Mouse (Mus musculus): ENCODE data around the gene Tfr2.

The Tfr2 gene

DNA sequence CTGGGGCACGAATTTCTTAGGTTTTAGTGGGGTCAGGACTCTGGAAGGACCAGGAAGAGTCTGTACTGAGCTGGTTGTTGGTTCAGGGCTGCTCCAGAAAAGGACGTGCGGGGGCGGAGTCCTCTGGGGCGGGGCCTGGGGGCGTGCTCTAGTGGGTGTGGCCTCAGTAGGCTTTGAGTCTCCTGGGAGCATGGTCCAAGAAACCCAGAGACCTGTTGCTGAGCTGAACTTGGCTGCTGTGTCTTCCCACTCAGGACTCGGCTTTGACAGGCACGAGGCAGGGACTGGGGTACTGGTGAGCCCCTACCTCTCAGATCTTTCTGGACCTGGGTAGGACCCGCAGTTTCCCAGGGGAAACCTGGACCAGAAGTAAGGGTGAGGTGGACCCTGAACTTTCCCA lies at the start of gene Tfr2:
Gene Tfr2, plus strand, starts transcription at position 176 of the 400 bp plus-strand sequence.
- no peak for DNase-seq

DNA sequence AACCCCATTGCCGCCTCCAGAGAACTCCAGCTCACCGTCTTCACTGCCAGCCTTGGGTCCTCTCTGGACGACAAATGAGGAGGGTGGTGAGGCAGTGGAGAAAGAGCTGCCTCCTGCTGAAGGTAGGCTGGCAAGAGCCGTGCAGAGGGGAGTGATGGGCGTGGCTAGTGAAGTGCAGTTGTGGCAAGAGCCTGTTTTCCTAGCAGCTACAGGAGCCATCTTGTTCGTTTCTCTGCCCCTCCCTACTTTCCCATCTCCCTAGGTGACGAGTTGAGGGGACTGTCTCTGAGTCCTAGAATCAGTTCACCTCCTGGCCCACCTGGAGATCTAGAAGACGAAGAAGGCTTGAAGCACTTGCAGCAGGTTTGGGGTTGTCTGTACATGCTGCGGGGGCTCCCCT lies 47.8 kb upstream of the Tfr2 start:
- no peak for DNase-seq

DNA sequence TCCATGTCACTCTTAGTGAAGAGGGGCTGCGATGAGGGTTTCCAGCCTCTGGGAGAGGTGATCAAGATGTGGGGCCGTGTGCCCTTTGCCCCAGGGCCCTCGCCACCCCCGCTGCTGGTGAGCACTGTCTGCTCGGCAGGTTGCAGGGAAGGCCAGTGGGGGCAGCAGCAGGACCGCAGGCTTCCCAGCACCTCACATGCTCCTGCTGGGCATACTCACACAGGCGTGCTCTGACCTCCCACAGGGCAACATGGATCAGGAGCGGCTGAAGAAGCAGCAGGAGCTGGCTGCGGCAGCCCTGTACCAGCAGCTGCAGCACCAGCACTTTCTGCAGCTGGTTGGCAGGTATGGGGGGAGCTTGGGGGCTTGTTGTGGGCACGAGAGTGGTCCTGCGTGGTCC lies 46.9 kb upstream of the Tfr2 start:
- DNase-seq: no peak

DNA sequence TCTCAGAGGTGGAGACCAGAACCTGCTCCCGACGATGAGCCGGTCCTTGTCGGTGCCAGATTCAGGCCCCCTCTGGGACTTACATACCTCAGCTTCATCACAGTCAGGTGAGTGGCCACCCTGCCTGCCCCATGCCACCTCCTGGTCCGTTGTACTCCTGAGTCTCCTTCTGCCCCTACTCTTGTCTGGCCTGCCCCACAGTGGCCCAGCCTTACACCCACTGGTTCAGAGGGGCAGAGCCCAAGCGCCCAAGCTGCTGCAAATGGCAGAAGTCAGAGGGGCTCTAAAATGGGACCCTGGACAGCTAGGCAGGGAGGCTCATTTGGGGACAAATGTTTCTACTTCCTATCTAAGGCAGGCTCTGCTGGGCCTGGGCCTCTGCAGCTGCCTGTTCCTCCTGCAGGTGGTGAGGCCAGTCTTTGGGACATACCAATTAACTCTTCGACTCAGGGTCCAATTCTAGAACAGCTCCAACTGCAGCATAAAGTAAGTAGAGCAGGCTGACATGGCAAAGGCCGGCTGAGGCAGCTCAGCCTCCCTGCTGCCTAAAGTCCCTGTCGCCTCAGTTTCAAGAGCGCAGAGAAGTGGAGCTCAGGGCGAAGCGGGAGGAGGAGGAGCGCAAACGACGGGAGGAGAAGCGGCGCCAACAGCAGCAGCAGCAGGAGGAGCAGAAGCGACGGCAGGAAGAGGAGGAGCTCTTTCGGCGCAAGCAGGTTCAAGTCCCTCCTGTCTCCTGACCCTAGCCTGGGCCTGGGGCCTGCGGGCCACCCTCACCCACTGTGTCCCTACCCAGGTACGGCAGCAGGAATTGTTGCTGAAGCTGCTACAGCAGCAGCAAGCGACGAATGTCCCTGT lies 46.0 kb upstream of the Tfr2 start:
- no peak for DNase-seq

DNA sequence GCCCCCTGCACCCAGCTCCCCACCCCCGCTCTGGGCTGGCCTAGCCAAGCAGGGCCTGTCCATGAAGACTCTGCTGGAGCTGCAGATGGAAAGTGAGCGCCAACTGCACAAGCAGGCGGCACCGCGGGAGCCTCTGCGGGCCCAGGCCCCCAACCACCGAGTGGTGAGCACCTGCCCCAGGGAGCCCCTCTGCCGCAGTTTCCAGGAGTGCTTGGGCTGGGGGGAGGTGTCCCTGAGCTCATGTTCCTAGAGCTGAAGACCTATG lies 45.5 kb upstream of the Tfr2 start:
- DNase-seq: no peak

DNA sequence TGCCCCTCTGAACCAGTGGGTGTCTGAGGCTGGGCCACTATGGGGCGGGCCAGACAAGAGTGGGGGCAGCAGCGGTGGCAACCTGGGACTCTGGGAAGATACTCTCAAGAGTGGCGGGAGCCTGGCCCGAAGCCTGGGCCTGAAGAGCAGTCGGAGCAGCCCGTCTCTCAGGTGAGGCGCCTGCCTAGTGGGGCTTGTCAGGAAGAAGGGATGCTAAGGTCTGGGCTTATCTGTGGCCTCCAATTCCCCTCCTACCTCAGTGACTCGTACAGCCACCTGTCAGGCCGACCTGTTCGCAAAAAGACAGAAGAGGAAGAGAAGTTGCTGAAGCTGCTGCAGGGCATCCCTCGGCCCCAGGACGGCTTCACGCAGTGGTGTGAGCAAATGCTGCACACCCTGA lies 45.0 kb upstream of the Tfr2 start:
- no peak for DNase-seq

DNA sequence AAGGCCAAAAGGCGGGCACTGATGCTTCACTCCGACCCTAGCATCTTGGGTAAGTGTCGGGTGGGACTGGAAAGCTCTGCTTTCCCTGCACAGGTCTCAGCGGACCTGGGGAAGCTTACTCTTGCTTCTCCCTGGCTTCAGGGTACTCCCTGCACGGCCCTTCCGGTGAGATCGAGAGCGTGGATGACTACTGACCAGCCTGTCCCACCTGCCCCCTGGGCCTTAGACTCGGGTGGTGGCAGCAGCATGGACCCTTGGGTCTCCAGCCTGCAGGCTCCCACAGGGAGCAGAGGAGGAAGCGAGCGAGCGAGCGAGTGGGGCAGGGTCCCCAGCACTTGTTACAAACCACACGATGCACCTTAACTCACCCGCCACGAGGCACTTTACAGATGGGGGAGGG lies 44.1 kb upstream of the Tfr2 start:
- DNase-seq: no peak

DNA sequence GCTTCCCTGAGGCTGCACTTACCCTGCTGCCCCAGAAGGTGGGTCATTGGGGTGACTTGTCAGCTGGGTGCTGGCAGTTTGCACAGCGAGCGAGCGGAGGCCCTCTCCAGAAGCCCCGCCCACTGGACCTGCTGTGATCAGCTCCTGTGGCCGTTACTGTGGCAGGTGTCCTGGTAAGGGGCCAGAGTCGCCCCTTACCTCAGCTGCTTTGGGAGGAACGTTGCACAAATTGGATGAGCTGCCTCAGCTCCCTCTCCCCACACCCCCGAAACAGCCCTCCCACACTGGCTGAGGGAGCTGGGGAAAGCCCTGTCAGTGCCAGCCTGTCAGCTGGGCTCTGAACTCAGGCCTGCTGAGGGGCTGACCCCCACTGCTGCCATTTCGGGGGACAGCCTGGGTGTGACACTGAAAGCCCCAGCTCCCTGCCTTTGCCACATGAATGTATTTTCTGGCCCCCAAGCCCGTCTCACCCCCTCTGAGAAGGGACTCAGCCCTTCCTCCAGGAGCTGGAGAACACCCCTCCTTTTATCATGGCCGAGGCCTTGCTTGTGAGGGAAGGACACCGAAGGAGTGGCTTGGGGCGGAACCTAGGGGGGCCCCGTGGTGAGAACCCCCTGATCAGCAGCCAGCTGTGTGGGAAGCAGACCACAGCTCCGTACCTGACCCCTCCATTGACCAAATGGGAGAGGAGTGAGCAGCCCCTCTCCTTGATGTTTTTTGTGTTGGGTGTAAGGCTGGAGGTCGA lies 43.3 kb upstream of the Tfr2 start:
- DNase-seq: peak; percentile 60

DNA sequence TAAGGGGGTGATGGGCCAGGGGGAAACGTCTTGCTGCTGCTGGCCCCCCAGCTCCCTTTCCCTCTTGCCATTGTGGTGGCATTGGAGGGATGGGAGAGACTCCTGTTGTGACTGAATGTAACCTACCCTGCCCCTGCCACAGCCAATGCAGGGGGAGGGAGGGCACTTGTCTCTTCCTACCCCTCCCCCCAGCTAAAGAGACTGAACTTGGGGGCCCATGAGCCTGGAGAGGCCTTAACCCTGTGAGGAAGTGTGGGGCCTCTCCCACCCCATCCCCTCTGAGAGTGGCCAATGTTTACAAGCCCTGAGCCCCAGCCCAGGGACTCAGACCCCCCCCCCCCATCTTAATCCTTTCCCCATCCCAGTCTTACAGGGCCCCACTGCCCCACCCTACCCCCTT lies 42.2 kb upstream of the Tfr2 start:
- no peak for DNase-seq

DNA sequence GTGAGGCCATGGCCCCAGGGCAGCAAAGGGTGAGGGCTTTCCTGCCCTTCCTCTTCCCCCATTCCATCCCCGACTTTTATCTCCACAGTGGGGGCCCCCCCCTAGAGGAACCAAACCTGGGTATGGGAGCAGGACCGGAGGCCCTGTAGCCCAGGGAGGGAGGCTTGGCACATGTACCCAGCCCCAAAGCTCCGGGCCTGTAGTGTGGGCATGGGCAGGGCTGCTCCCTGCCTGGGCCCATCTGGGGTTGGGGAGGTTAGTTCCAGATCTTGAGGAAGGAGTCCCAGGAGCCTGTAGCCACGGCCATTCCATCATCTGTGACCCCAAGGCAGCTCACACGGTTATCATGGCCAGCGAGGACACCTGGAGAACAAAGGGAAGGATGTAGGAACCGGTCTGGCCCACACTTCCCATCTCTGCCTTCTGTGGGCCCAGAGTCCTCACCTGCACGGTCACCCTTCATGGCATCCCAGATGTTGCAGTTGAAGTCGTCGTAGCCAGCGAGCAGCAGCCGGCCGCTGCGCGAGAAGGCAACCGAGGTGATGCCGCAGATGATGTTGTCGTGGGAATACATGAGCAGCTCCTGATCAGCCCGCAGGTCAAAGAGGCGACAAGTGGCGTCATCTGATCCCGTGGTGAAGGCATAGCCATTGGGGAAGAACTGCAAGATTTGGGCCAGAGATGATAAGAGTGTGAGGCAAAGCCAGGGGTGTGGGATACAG lies 41.2 kb upstream of the Tfr2 start:
- DNase-seq: no peak

DNA sequence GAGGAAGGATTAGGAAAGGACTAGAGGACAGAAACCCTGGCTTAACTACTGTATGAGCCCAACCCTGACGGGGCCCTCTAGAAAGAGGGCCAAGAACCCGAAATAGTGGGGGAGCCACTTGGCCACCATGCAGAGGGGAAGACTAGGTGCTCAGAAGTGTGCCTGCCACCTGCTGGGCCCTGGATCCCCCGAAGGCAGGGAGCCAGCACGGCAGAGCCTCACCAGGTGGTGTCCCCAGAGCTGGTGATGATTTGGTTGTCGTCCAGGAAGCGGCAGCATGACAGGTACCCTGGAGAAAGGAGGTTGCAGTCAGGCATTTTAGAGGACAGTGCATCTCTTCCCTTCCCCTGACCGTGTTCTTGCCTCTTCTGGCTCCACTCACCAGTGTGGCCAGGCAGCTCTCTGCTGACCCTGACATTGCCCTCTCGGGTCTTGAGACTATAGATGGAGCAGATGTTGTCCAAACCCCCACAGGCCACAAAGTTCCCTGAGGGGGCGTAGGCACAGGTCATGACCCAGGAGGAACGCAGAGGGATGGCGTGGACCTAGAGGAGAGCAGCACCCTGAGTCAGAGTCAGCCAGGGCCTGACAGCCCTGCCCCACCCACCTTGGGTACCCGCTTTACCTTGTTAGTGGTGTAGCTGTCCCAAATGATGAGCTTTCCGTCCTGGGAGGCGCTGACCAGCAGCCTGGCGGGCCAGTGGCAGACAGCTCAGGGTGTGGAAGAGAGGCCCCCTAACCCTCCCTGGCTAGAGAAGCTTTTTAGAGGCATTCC lies 40.2 kb upstream of the Tfr2 start:
- peak; percentile 21 for DNase-seq

DNA sequence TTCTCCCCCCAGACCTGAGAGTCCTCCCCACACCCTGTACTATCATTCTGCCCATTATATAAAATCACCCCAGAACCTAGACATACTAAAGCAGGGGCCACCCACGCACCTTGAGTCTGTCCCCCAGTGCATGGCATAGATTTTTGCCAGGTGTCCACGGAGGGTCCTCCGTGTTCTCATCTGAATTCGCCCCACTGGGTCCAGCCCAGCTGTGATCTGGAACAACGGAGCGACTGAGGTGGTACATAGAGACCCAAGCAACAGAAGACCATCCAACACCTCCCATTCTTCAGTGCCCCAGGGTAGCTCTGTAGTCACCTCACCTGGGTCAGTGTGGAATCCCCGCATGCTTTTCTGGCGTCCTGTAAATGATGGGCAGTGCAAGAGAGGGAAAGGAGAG lies 39.6 kb upstream of the Tfr2 start:
- DNase-seq: peak; percentile 26

DNA sequence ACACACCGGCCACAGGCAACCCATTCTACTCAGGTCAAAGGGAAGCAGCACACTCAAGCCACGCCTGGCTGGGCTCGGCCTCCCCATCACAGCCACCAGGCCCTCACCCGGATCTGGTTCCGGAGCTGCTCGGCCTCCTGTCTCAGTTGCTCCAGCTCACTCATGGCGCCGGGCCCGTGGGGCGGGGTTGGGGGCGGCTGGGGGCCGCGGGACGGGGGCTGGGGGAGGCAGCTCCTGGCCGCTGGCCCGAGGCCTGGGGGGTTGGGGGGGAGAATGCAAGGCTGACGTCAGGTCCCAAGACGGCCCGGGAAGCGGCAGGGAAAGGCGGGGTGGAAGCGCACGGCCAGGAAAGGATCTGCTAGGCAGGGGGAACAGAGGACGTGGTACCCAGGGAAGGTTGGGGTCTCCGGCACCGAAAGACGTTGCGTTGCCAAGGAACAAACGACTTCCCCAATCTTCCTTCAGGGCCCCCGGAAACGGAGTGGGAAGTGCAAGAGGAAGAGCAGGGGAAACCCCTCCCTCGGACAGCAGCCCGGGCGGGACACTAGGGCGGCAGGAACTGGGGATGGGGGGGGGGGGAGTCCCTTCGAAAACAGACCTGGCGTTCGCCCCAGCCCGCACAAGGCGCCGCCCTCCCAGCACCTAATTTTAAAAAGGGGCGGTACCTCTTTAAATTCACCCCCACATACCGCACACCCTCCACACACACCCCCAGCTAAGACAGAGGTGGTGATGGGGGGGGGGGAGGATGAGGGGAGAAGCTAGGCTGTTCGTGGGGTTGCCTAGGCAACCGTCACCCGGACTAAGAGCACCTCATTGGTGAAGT lies 38.8 kb upstream of the Tfr2 start:
- DNase-seq: peak; percentile 81

DNA sequence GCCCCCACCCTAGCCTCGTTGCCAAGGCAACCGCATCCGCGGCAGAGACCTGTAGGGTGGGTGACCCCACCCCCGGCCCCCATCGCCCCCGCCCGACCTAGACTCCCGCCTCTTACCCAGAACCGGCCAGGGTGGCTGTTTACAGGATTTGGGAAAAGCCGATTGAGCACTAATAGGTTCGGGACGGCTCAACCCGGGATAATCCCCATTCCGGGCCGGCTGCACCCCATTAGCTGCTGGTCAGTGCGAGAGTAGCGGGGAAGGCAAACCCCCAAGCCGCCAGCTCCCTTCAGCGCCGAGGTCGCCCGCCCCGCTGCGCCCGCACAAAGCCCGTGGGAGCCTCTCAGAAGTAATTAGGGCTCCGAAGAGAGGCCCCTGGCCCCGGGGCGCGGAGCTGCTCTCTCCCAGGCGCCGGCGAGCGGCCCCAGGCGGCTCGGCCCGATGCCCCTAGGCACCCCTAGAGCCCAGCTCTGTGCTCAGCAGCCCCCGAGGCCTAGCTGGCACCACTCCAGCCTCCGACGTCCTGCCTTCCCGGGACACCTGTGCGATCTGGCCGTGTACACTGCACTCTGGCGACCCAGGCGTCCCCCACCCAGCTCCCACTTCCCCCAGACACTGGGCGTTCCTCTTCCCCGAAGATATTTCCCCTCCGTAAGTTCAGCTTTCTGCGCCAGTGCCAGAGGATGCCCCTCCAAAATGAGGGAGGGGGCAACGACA lies 38.1 kb upstream of the Tfr2 start:
- DNase-seq: peak; percentile 65

DNA sequence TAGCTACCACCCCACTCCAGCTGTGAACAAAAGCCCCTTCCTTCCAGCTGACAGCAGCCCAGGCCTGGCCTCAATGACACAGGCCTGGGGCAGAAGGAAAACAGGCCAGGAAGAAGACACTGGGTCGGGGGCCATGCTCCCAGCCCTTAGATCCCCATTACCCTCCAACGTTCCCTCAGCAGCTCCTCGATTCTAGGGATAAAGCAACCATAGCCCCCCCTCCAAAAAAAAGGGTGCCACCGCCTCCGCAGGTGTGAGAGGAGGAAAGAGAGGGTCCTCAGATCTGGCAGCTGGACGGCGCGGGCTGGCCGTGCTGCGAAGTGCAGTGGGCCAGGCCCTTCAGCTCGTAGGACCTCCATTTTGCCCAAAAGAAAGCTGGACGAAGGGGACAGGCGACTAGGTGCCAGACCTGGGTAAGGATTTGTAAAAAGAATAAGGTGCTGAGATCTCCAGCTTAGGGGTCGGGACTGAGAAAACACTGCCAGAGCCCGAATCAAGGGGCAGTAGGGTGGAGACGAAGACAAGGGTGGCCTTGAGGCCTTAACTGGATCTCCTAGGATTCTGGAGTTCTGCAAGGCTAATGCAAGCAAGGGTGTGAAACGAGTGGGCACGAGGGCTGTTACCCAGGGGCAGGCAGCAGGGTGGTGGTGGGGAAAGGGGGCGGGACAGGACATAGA lies 37.4 kb upstream of the Tfr2 start:
- peak; percentile 55 for DNase-seq

DNA sequence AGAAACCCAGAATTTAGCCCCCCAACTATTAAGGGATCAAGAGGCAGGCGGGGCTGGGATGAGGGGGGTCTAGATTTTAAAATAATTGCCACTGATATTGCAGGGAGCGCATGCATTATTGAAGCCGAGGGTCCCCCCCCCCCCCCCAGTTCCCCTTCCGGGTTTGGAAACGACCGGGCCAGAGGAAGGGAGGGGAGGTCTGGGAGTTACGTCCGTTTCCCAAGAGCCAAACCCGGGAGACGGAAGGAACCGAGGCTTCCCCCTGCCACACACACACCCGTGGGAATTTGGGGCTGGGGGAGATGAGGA lies 36.9 kb upstream of the Tfr2 start:
- DNase-seq: no peak

DNA sequence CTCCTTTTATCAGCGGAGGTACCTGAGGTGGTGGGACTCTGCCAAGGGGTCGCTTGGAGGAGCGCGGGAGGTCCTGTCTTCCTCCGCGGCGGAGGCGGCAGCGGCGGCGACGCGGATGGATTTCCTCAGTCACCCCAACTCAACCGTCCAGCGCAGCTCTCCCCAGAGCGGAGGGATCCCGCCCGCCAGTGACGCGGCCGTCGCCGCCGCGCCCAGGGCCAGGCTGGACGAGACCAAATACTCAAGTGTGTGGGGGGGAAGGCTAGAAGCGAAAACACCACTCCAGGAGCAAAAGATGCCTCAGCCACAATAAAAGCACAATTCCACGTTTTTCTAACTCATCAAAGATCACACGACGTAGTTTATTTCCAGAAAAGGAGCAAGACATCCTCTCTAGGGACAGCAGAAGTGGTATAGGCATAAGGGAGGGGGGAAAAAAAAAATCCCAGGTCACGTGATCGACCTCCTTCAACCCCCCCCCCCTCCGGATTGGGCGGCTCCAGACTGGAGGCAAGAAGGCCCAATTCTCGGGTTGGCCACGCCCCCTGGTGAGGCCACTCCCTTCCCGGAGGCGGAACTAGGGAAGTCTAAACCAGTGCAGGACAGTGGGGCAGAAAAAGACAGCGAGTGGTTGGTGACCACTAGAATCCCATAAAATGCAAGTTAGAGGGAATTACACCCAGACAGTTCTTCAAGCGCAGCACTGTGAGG lies 36.4 kb upstream of the Tfr2 start, which contains the start of the genes Epo and Gnb2:
Gene Epo, minus strand, starts transcription at position 126 of the 711 bp plus-strand sequence.
Gene Gnb2, minus strand, starts transcription at position 394 of the 711 bp plus-strand sequence.
- DNase-seq: peak; percentile 96

DNA sequence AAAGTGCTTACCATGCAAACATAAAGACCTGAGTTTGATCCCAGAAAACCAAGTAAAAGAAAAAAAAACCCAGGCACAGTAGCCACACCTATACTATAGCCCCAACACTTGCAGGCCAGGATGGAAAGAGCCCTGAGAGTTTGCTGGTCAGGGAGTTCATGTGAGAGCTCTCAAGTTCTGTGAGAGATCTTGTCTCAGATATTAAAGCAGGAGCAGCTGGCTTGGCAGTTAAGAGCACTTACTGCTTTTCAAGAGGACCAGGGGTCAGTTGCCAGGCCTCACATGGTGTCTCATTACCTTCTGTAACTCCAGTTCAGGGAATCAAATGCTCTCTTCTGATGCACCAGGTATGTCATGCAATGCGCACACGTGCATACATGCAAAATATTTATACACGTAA lies 34.9 kb upstream of the Tfr2 start:
- DNase-seq: no peak

DNA sequence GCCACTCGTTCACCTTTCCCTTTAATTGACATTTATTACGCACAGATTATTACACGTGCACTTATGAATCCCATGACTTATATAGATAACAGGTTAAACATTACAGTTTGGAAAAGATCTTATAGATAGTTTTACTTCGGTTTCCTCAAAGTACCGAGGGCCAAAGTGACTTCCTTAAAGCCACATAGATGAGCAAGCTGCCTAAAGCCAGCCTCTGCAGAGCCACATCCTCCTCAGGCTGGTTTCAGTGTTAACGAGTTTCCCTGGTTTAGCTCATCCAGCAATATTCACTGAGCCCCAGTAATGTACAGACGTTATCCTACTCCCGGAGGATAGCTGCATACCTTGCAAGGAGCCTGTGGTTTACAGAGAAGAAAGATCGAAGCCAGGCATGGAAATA lies 34.3 kb upstream of the Tfr2 start:
- no peak for DNase-seq

DNA sequence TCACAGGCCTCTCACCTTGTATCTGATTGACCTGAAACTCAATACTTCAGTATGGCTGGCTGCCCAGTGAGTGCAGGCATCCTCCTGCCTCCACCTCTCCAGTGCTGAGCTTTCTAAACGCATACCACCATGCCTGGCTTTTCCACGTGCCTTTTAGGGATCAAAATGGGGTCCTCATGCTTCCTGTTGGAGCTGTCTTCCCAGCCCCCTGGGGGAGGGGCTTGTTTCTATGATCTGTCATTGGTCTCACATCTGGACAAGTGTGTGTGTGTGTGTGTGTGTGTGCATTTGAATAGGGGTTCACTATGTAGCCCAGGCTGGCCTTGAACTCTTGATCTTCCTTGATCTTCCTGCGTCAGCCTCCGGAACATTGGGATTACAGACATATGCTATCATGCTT lies 32.2 kb upstream of the Tfr2 start:
- DNase-seq: no peak
